Mouse (Mus musculus) testis, adult 2 months (tissue): ENCODE results near the gene Plppr2.

Experiments used
- CTCF ChIP-seq: fragments of 200-500 bp; IDR thresholded peaks from 2 replicates; pipeline ENCODE4 v1.5.1; 2012; ENCODE audit warnings: low read depth, mild to moderate bottlenecking, inconsistent platforms, low read length, moderate library complexity; ENCODE audit not compliant: control insufficient read depth, insufficient read depth, insufficient replicate concordance
- POLR2A ChIP-seq: fragments of 200-500 bp; IDR thresholded peaks from 2 replicates; pipeline ENCODE4 v1.6.1; 2012; ENCODE audit warnings: low read depth, mild to moderate bottlenecking, inconsistent platforms, low read length, moderate library complexity; ENCODE audit not compliant: control insufficient read depth

DNA sequence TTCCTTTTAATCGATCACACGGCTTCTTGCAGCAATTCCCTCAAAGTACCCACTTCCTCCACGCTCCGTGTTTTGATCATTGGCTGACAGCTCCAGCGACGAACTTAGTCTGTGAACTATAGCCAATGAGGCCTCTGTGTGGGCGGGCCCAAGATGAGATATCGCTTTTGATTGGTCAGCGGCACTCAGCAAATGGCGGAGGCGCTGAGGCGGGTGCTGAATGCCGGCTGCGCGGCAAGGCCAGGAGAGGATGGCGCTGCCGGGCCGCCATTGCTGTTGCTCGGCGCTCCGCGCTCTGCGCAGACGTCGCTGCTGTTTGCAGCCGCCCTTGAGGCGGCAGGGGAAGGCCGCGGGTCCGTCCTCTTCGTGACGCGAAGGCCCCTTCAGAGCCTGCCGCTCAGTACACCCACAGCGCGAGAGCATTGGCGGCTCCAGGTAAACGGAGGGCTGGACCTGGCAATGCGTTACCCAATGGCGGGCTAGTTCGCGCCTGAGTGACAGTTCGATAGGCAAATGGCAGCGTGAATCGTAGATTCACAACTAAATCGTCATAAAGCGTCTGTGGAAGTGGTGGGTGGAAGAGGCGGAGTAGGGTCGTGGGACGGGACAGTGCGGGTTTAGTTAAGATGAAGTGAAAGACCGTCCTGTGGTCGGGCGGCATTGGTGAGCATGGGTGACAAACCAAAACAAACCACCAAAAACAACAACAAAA lies 18.9 kb downstream of the Plppr2 start, which contains the start of gene Swsap1:
- no peak for TF ChIP-seq CTCF
- TF ChIP-seq POLR2A, result peak; percentile 71; the same call in 1 of the 2 replicates
